18 mouse cellular contexts compared by ENCODE assay signal in genomic region chr2:142875936-142876335, GRCm38 (mm10). TPM values are rescaled to one million over a fixed set of nuclear protein-coding genes. Genes with fewer than 3 reads are reported as not detected.
DNase-seq lines count a peak whose midpoint lies in the region.
"Had no signal": no experiment of that assay in that cellular context is flagged by ENCODE, and none has a peak within 500 bp of the region (broad histone marks: within the 10 kb centered on the region; RNA-seq: fewer than 3 reads in every experiment).

No protein-coding gene starts in this region.

- DNase-seq in heart, adult 11 months = peak; percentile 88
- no peak for DNase-seq in heart, adult 8-10 months (ENCODE audit: low spot score)
- DNase-seq in Muller cell, postnatal 12 days (ENCODE audit: inconsistent ontology term) = peak; percentile 66
- DNase-seq in adrenal gland, adult 8-10 months = peak; percentile 60
- peak; percentile 37 for DNase-seq in retina, embryonic 14.5 days (ENCODE audit: low spot score)
- DNase-seq in kidney, postnatal 4 days = no peak
- DNase-seq in urinary bladder, postnatal 10 days (ENCODE audit: low spot score) = no peak
- DNase-seq: cerebellum, adult 8-10 months; cerebellum, postnatal 25 days; heart, postnatal 14 days; kidney, adult 8-10 months; kidney, postnatal 25 days; left cerebral cortex, postnatal 4 days; lung, adult 2 months; lung, postnatal 10 days; right cerebral cortex, adult 18-20 months; spleen, adult 18-20 months; thymus, postnatal 14 days had no signal

RNA-seq across cellular contexts. Expression of gene Kif16b, which starts 25.4 kb away (rescaled TPM):
- total RNA-seq in heart, adult 8-10 months (2022) = 10 to 100 TPM; 35.9 to 43.4 (median 39.4) TPM
- 10 to 100 TPM; 27.3 to 42.6 (median 38.4) TPM for total RNA-seq in adrenal gland, adult 8-10 months (2022)

Comparison
In these comparisons a context has a peak if more than half of its experiments do, and no peak if none do; other contexts are left out.
1. DNase-seq: peak in heart, adult 11 months (single experiment), Muller cell, postnatal 12 days (single experiment), adrenal gland, adult 8-10 months (single experiment) and retina, embryonic 14.5 days (single experiment); none in heart, adult 8-10 months (single experiment), kidney, postnatal 4 days (0 of 2) and urinary bladder, postnatal 10 days (single experiment).